In genomic region chr2:158555812-158556211, GRCm38 (mm10) we compare ENCODE assay signal across 10 mouse cellular contexts. TPM values are rescaled to one million over a fixed set of nuclear protein-coding genes. Genes with fewer than 3 reads are reported as not detected.
DNase-seq lines count a peak whose midpoint lies in the region; ATAC-seq and TF ChIP-seq lines count a peak whose summit lies in the region.
"Had no signal": no experiment of that assay in that cellular context is flagged by ENCODE, and none has a peak within 500 bp of the region (broad histone marks: within the 10 kb centered on the region; RNA-seq: fewer than 3 reads in every experiment).

No protein-coding gene starts in this region.

- H3K4me2 ChIP-seq in heart, embryonic 13.5 days, result peak overlapping the region; percentile 67
- H3K4me2 ChIP-seq in hindbrain, embryonic 13.5 days, result peak overlapping the region; percentile 53

- H3K4me3 ChIP-seq in heart, embryonic 13.5 days, result peak overlapping the region; percentile 39
- peak overlapping the region; percentile 27 for H3K4me3 ChIP-seq in hindbrain, embryonic 13.5 days
- H3K4me3 ChIP-seq in midbrain, embryonic 10.5 days, result peak overlapping the region; percentile 48

- peaks cover 55% of the 10 kb centered on the region for H3K27me3 ChIP-seq in heart, embryonic 13.5 days (replicated peaks)
- peaks cover 44% of the 10 kb centered on the region for H3K27me3 ChIP-seq in hindbrain, embryonic 13.5 days
- peaks cover 59% of the 10 kb centered on the region for H3K27me3 ChIP-seq in midbrain, embryonic 10.5 days (ENCODE audit: low read depth, poor library complexity, severe bottlenecking)

- intact Hi-C loops in heart, postnatal 14 days (cut with DNase I), result no loop called here
- intact Hi-C loops in left cerebral cortex, postnatal 4 days (cut with DNase I), result no loop called here

- H3K36me3 ChIP-seq in heart, embryonic 13.5 days, result no peaks in the 10 kb centered on the region
- H3K36me3 ChIP-seq in hindbrain, embryonic 13.5 days, result no peaks in the 10 kb centered on the region
- no peaks in the 10 kb centered on the region for H3K36me3 ChIP-seq in midbrain, embryonic 10.5 days

- no peak overlapping the region for H3K27ac ChIP-seq in heart, embryonic 13.5 days (replicated peaks)
- peak overlapping the region; percentile 80 for H3K27ac ChIP-seq in hindbrain, embryonic 13.5 days
- 0 out of 2 replicates have a peak overlapping the region, but pooled peaks have one; percentile 23 for H3K27ac ChIP-seq in midbrain, embryonic 10.5 days (replicated peaks)

- H3K9ac ChIP-seq in heart, embryonic 13.5 days, result no peak overlapping the region
- H3K9ac ChIP-seq in hindbrain, embryonic 13.5 days, result peak overlapping the region; percentile 55

- ATAC-seq in heart, embryonic 13.5 days (ENCODE audit: extremely low read depth, insufficient number of reproducible peaks, low FRiP score, low TSS enrichment), result no peak
- ATAC-seq in hindbrain, embryonic 13.5 days (ENCODE audit: low FRiP score), result 0 out of 2 replicates have a peak, but pooled peaks have one; percentile 10

- no peak for TF ChIP-seq CTCF in brain, embryonic 14.5 days (IDR thresholded peaks at IDR 0.05; ENCODE audit: borderline replicate concordance, extremely low read depth, insufficient read depth, insufficient read length)

- no peak for DNase-seq in heart, postnatal 14 days
- peak; percentile 61 for DNase-seq in brain, embryonic 14.5 days (ENCODE audit: low read depth)
- DNase-seq in midbrain, embryonic 10.5 days (ENCODE audit: low spot score), result no peak
- DNase-seq in right cerebral cortex, postnatal 4 days, result no peak
- no peak for DNase-seq in left cerebral cortex, postnatal 4 days
- no peak for DNase-seq in kidney, adult 8-10 months

- peaks cover 11% of the 10 kb centered on the region for H3K4me1 ChIP-seq in heart, embryonic 13.5 days
- peaks cover 60% of the 10 kb centered on the region for H3K4me1 ChIP-seq in hindbrain, embryonic 13.5 days (replicated peaks)
- H3K4me1 ChIP-seq in midbrain, embryonic 10.5 days, result peaks cover 34% of the 10 kb centered on the region

- 0% methylated on average over 8 of the region's 8 CpGs for WGBS in heart, embryonic 13.5 days
- 2% methylated on average over 8 of the region's 8 CpGs for WGBS in hindbrain, embryonic 13.5 days
- WGBS in midbrain, embryonic 10.5 days, result 1% methylated on average over 8 of the region's 8 CpGs

- no peaks in the 10 kb centered on the region for H3K9me3 ChIP-seq in heart, embryonic 13.5 days
- H3K9me3 ChIP-seq in hindbrain, embryonic 13.5 days, result no peaks in the 10 kb centered on the region
- H3K9me3 ChIP-seq in midbrain, embryonic 10.5 days (replicated peaks), result no peaks in the 10 kb centered on the region

- no peak for TF ChIP-seq POLR2A in brain, embryonic 14.5 days (IDR thresholded peaks at IDR 0.05; ENCODE audit: borderline replicate concordance, extremely low read depth, insufficient read depth, insufficient read length, poor library complexity, severe bottlenecking)

RNA-seq across cellular contexts. Expression of gene Arhgap40, which starts 43.2 kb away (rescaled TPM):
- not detected in 2 replicates for polyA plus RNA-seq in heart, embryonic 13.5 days (2015; fragmentation: Nextera tagmentation; extraction: Ambion mirVana)
- under 1 TPM in 1 of 2 experiments, not detected in 1; 0.14 TPM for total RNA-seq in heart, postnatal 14 days (2021)
- 0.97 and 1.1 TPM in 2 replicates for polyA plus RNA-seq in brain, embryonic 14.5 days (2012; rRNA removed)
- 0.72 and 0.86 TPM in 2 replicates for polyA plus RNA-seq in hindbrain, embryonic 13.5 days (2015; fragmentation: Nextera tagmentation; extraction: Ambion mirVana)
- 0.21 and 0.35 TPM in 2 replicates for polyA plus RNA-seq in midbrain, embryonic 10.5 days (2016; fragmentation: Nextera tagmentation; extraction: Ambion mirVana)
- under 1 TPM in 1 of 2 experiments, not detected in 1; 0.56 TPM for total RNA-seq in left cerebral cortex, postnatal 4 days (2021)
- total RNA-seq: CH12.LX; layer of hippocampus, postnatal 25 days had no signal

RNA-seq across cellular contexts. Expression of gene Adig, which starts 53.4 kb away (rescaled TPM):
- not detected in 2 replicates for polyA plus RNA-seq in heart, embryonic 13.5 days (2015; fragmentation: Nextera tagmentation; extraction: Ambion mirVana)
- total RNA-seq in heart, postnatal 14 days (2021), result 1 to 10 TPM; 1.1 to 4.8 TPM
- 0.86 TPM in 1 of 2 replicates, not detected in the other for polyA plus RNA-seq in brain, embryonic 14.5 days (2012; rRNA removed)
- polyA plus RNA-seq in hindbrain, embryonic 13.5 days (2015; fragmentation: Nextera tagmentation; extraction: Ambion mirVana), result not detected in 2 replicates
- not detected in 2 replicates for polyA plus RNA-seq in midbrain, embryonic 10.5 days (2016; fragmentation: Nextera tagmentation; extraction: Ambion mirVana)
- total RNA-seq in left cerebral cortex, postnatal 4 days (2021), result not detected
- total RNA-seq: CH12.LX; layer of hippocampus, postnatal 25 days had no signal

RNA-seq across cellular contexts. Expression of gene Slc32a1, which starts 54.8 kb away (rescaled TPM):
- polyA plus RNA-seq in heart, embryonic 13.5 days (2015; fragmentation: Nextera tagmentation; extraction: Ambion mirVana), result not detected in 2 replicates
- total RNA-seq in heart, postnatal 14 days (2021), result not detected
- 78.4 and 93.9 TPM in 2 replicates for polyA plus RNA-seq in brain, embryonic 14.5 days (2012; rRNA removed)
- 6.6 and 8.1 TPM in 2 replicates for polyA plus RNA-seq in hindbrain, embryonic 13.5 days (2015; fragmentation: Nextera tagmentation; extraction: Ambion mirVana)
- 0.25 and 0.68 TPM in 2 replicates for polyA plus RNA-seq in midbrain, embryonic 10.5 days (2016; fragmentation: Nextera tagmentation; extraction: Ambion mirVana)
- total RNA-seq in left cerebral cortex, postnatal 4 days (2021), result 10 to 100 TPM; 41.8 to 59.9 TPM
- total RNA-seq: CH12.LX had no signal
